14 mouse cellular contexts compared by ENCODE assay signal in the genomic region with DNA sequence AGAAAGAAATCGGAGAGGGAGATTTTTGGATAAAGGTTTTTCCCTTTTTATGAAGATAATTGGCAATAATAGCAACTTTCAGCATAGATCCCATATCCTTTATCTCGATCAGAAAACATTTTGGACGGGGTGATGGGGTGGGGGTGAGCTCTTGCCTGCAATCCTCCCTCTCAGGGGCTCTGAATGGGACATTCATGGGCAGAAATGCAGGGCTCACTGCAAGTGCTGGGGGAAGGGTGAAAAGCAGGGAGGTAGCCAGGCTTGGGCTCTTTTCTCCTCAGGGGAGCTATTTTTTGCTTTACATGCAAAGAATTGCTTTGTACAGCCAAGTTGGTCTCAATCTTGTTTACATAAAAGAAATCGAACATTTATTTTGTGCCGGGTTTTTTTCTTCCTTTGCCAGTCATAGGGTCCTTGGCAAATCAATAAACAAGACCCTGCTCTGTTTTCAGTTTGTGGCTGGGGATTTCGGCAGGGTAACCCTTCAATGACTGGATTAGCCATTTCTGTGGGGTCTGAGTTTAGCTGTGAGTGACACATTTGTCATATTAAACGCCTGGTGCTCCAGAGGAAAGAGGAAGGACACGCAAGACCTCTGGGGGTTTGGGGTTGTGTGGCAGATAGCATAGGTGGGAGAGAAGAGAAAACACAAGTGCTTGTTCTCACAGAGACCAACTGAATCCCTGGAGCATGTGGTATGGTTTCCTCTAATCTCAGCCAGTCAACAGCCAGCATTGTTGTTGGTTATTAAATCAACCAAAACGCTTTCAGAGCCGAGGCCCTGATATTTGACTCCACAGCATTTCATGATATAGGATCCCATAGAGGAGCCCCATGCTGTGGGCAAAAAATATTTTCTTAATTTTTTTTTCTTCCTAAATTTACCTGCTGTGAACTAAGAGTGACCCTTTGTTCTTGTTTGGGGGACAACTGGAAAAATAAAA.
A peak's percentile ranks its signal among the peaks of the same experiment; 100 is the strongest.
DNase-seq lines count a peak whose midpoint lies in the region; ATAC-seq and TF ChIP-seq lines count a peak whose summit lies in the region.
"Had no signal": no experiment of that assay in that cellular context is flagged by ENCODE, and none has a peak within 500 bp of the region (broad histone marks: within the 10 kb centered on the region; RNA-seq: fewer than 3 reads in every experiment).

No protein-coding gene starts in this region.

- 49% methylated on average over 10 of the region's 10 CpGs for WGBS in intestine, embryonic 14.5 days
- 66% methylated on average over 10 of the region's 10 CpGs for WGBS in intestine, postnatal 0 days
- 43% methylated on average over 10 of the region's 10 CpGs for WGBS in forebrain, embryonic 10.5 days
- WGBS in hindbrain, postnatal 0 days = 35% methylated on average over 10 of the region's 10 CpGs
- WGBS in midbrain, postnatal 0 days = 26% methylated on average over 10 of the region's 10 CpGs
- WGBS in heart, embryonic 11.5 days (ENCODE audit: insufficient replicate concordance) = 50% methylated on average over 10 of the region's 10 CpGs

- H3K27ac ChIP-seq in intestine, embryonic 14.5 days (ENCODE audit: low read depth) = no peak overlapping the region
- H3K27ac ChIP-seq in intestine, postnatal 0 days (ENCODE audit: low read depth, low read length) = no peak overlapping the region
- H3K27ac ChIP-seq in forebrain, embryonic 10.5 days = peak overlapping the region; percentile 37
- H3K27ac ChIP-seq in hindbrain, postnatal 0 days = peak overlapping the region; percentile 15; the same call in 1 of the 2 replicates
- peak overlapping the region; percentile 12; the same call in 1 of the 2 replicates for H3K27ac ChIP-seq in midbrain, postnatal 0 days (ENCODE audit: low read depth, low read length)
- H3K27ac ChIP-seq in heart, embryonic 11.5 days (ENCODE audit: low read depth, low read length) = no peak overlapping the region

- no peak for ATAC-seq in intestine, embryonic 14.5 days (replicated peaks; ENCODE audit: low FRiP score, low TSS enrichment, low read depth)
- ATAC-seq in intestine, postnatal 0 days = no peak
- ATAC-seq in hindbrain, postnatal 0 days = no peak
- no peak for ATAC-seq in midbrain, postnatal 0 days (ENCODE audit: low FRiP score)
- ATAC-seq in heart, embryonic 11.5 days (replicated peaks; ENCODE audit: insufficient number of reproducible peaks, low FRiP score, low TSS enrichment) = no peak
- ATAC-seq: inflammation-experienced regulatory T-cells, adult 6 months had no signal

- H3K4me2 ChIP-seq in intestine, embryonic 14.5 days (ENCODE audit: low read length) = no peak overlapping the region
- H3K4me2 ChIP-seq in intestine, postnatal 0 days (replicated peaks; ENCODE audit: low read depth) = no peak overlapping the region
- no peak overlapping the region for H3K4me2 ChIP-seq in hindbrain, postnatal 0 days (ENCODE audit: low read depth, low read length)
- no peak overlapping the region for H3K4me2 ChIP-seq in midbrain, postnatal 0 days (ENCODE audit: low read depth, low read length, poor library complexity, severe bottlenecking)
- no peak overlapping the region for H3K4me2 ChIP-seq in heart, embryonic 11.5 days
- H3K4me2 ChIP-seq: lung, embryonic 14.5 days had no signal

- DNase-seq in intestine, embryonic 14.5 days (ENCODE audit: low spot score) = peak; percentile 43
- DNase-seq in forebrain, embryonic 10.5 days (ENCODE audit: extremely low spot score, low spot score) = no peak
- peak; percentile 57 for DNase-seq in hindbrain, postnatal 0 days (ENCODE audit: low spot score)
- DNase-seq in midbrain, postnatal 0 days (ENCODE audit: low spot score) = peak; percentile 47
- no peak for DNase-seq in urinary bladder, adult 18-20 months (ENCODE audit: low spot score in 2 of 2)
- no peak for DNase-seq in B cell, adult 2 months
- DNase-seq: adrenal gland, postnatal 14 days; cerebellum, adult 2 months; heart, adult 18-20 months; left cerebral cortex, postnatal 4 days; lung, embryonic 14.5 days had no signal

- no peaks in the 10 kb centered on the region for H3K36me3 ChIP-seq in intestine, embryonic 14.5 days (ENCODE audit: control insufficient read depth, insufficient read depth, low read length)
- H3K36me3 ChIP-seq in intestine, postnatal 0 days (ENCODE audit: control insufficient read depth, insufficient read depth) = no peaks in the 10 kb centered on the region
- no peaks in the 10 kb centered on the region for H3K36me3 ChIP-seq in forebrain, embryonic 10.5 days (replicated peaks)
- H3K36me3 ChIP-seq in hindbrain, postnatal 0 days (ENCODE audit: insufficient read depth, low read length) = no peaks in the 10 kb centered on the region
- no peaks in the 10 kb centered on the region for H3K36me3 ChIP-seq in midbrain, postnatal 0 days (ENCODE audit: insufficient read depth, low read length)
- H3K36me3 ChIP-seq in heart, embryonic 11.5 days (ENCODE audit: control insufficient read depth, insufficient read depth, low read length) = no peaks in the 10 kb centered on the region

- H3K27me3 ChIP-seq in intestine, embryonic 14.5 days (replicated peaks; ENCODE audit: control insufficient read depth, insufficient read depth, low read length) = no peaks in the 10 kb centered on the region
- H3K27me3 ChIP-seq in intestine, postnatal 0 days (replicated peaks; ENCODE audit: control insufficient read depth, insufficient read depth, low read length) = no peaks in the 10 kb centered on the region
- H3K27me3 ChIP-seq in forebrain, embryonic 10.5 days (ENCODE audit: poor library complexity, severe bottlenecking) = no peaks in the 10 kb centered on the region
- H3K27me3 ChIP-seq in hindbrain, postnatal 0 days (ENCODE audit: insufficient read depth, low read length) = no peaks in the 10 kb centered on the region
- no peaks in the 10 kb centered on the region for H3K27me3 ChIP-seq in midbrain, postnatal 0 days (ENCODE audit: insufficient read depth, low read length)
- no peaks in the 10 kb centered on the region for H3K27me3 ChIP-seq in heart, embryonic 11.5 days (ENCODE audit: control insufficient read depth, insufficient read depth, low read length)

- H3K9ac ChIP-seq in intestine, embryonic 14.5 days (ENCODE audit: low read length) = no peak overlapping the region
- H3K9ac ChIP-seq in intestine, postnatal 0 days (ENCODE audit: low read depth, low read length) = no peak overlapping the region
- H3K9ac ChIP-seq in hindbrain, postnatal 0 days (replicated peaks; ENCODE audit: low read length) = no peak overlapping the region
- no peak overlapping the region for H3K9ac ChIP-seq in midbrain, postnatal 0 days (replicated peaks; ENCODE audit: low read length, poor library complexity, severe bottlenecking)
- no peak overlapping the region for H3K9ac ChIP-seq in heart, embryonic 11.5 days (ENCODE audit: low read depth, low read length)
- H3K9ac ChIP-seq: lung, embryonic 14.5 days had no signal

- no peaks in the 10 kb centered on the region for H3K4me1 ChIP-seq in intestine, embryonic 14.5 days (replicated peaks; ENCODE audit: control insufficient read depth, insufficient read depth, low read length)
- H3K4me1 ChIP-seq in intestine, postnatal 0 days (replicated peaks; ENCODE audit: control insufficient read depth, insufficient read depth, low read length) = no peaks in the 10 kb centered on the region
- H3K4me1 ChIP-seq in forebrain, embryonic 10.5 days = peaks cover 40% of the 10 kb centered on the region
- H3K4me1 ChIP-seq in hindbrain, postnatal 0 days (ENCODE audit: insufficient read depth, low read length) = 0 out of 2 replicates have a peak, but pooled peaks cover 8% of the 10 kb centered on the region
- H3K4me1 ChIP-seq in midbrain, postnatal 0 days (ENCODE audit: insufficient read depth, low read length) = peaks cover 10% of the 10 kb centered on the region
- H3K4me1 ChIP-seq in heart, embryonic 11.5 days (ENCODE audit: control insufficient read depth, insufficient read depth, low read length) = peaks cover 4% of the 10 kb centered on the region; the same call in 1 of the 2 replicates

- TF ChIP-seq CTCF in intestine, postnatal 0 days (IDR thresholded peaks at IDR 0.05; ENCODE audit: low read depth) = no peak
- no peak for TF ChIP-seq CTCF in hindbrain, postnatal 0 days (IDR thresholded peaks at IDR 0.05; ENCODE audit: low read depth)
- TF ChIP-seq CTCF in midbrain, postnatal 0 days (IDR thresholded peaks at IDR 0.05) = no peak

- H3K4me3 ChIP-seq in intestine, embryonic 14.5 days (ENCODE audit: low read depth, low read length) = no peak overlapping the region
- H3K4me3 ChIP-seq in intestine, postnatal 0 days (ENCODE audit: low read depth, low read length) = no peak overlapping the region
- H3K4me3 ChIP-seq in forebrain, embryonic 10.5 days = no peak overlapping the region
- H3K4me3 ChIP-seq in hindbrain, postnatal 0 days (ENCODE audit: low read length) = no peak overlapping the region
- H3K4me3 ChIP-seq in midbrain, postnatal 0 days (ENCODE audit: low read depth, low read length) = no peak overlapping the region
- no peak overlapping the region for H3K4me3 ChIP-seq in heart, embryonic 11.5 days (ENCODE audit: low read depth, low read length)

- no peaks in the 10 kb centered on the region for H3K9me3 ChIP-seq in intestine, embryonic 14.5 days (ENCODE audit: control insufficient read depth, low read length)
- no peaks in the 10 kb centered on the region for H3K9me3 ChIP-seq in intestine, postnatal 0 days (ENCODE audit: control insufficient read depth)
- H3K9me3 ChIP-seq in forebrain, embryonic 10.5 days = no peaks in the 10 kb centered on the region
- H3K9me3 ChIP-seq in hindbrain, postnatal 0 days (ENCODE audit: low read length) = no peaks in the 10 kb centered on the region
- H3K9me3 ChIP-seq in midbrain, postnatal 0 days (ENCODE audit: low read length) = no peaks in the 10 kb centered on the region
- H3K9me3 ChIP-seq in heart, embryonic 11.5 days (replicated peaks; ENCODE audit: control insufficient read depth, low read length) = no peaks in the 10 kb centered on the region

Comparison
In these comparisons a context has a peak if more than half of its experiments do, and no peak if none do; other contexts are left out.
1. DNase-seq: peak in intestine, embryonic 14.5 days (single experiment), hindbrain, postnatal 0 days (single experiment) and midbrain, postnatal 0 days (single experiment); none in forebrain, embryonic 10.5 days (single experiment), urinary bladder, adult 18-20 months (0 of 2) and B cell, adult 2 months (0 of 2).
2. H3K27ac ChIP-seq: peak in forebrain, embryonic 10.5 days (single experiment), hindbrain, postnatal 0 days (single experiment) and midbrain, postnatal 0 days (single experiment); none in intestine, embryonic 14.5 days (single experiment), intestine, postnatal 0 days (single experiment) and heart, embryonic 11.5 days (single experiment).